Mouse (Mus musculus): ENCODE measurements at regions not wholly inside any gene's neighbourhood (a gene's known extent, or its start where the extent isn't known, plus 50 kb on each side); places are given as distances from the start of the nearest gene placed in this dataset.
"Not testable (repeated sequence)": the region's sequence is repeated elsewhere in the genome, so short reads cannot be mapped to it uniquely, and the experiment has no call there.

GRCm38 (mm10) chr3:15022773-15023172, 136.7 kb downstream of the Car2 start:
- DNase-seq (ENCODE audit: low spot score): no peak

- DNase-seq (ENCODE audit: low spot score): no peak
Observed at GRCm38 (mm10) chr3:15040866-15041528, 154.9 kb downstream of the Car2 start.

- no peak for DNase-seq (ENCODE audit: low spot score)
Observed at GRCm38 (mm10) chr3:15053968-15054367, 167.9 kb downstream of the Car2 start.

DNA sequence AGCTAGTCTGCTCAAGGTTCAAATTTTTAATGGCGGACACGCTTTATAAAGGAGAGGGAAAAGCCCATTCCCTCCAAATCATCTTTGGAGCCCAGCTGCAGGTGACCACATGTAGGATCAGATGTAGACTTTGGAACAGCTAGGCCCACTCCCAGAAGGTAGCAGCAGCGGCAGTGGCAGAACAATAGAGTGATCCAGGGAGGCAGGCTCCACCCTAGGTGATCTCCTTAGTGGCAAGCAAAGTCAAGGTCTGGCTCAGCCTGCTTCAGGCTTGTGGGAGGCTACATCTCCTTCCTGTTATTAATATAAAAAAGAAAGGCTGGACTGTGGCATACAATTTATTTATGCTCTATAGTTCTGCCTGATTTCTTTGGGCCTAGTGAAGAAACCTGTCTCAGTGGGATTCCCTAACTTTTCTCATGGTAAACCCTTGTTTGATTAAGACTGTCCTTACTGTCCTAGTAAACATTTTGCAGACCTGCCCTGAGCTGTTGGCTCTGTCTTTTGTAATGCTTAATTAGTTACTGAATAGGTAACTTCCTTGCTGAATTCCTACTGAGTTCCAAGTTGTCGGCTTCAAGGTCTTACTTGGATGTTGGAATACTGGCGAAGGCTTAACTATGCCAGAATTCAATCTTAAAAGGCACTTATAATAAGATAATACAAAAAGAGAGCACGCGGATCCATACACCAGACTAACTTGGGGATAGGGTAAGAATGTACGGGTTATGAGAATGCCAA, 169.6 kb downstream of the Car2 start:
- DNase-seq (ENCODE audit: low spot score): not testable (repeated sequence)

DNA sequence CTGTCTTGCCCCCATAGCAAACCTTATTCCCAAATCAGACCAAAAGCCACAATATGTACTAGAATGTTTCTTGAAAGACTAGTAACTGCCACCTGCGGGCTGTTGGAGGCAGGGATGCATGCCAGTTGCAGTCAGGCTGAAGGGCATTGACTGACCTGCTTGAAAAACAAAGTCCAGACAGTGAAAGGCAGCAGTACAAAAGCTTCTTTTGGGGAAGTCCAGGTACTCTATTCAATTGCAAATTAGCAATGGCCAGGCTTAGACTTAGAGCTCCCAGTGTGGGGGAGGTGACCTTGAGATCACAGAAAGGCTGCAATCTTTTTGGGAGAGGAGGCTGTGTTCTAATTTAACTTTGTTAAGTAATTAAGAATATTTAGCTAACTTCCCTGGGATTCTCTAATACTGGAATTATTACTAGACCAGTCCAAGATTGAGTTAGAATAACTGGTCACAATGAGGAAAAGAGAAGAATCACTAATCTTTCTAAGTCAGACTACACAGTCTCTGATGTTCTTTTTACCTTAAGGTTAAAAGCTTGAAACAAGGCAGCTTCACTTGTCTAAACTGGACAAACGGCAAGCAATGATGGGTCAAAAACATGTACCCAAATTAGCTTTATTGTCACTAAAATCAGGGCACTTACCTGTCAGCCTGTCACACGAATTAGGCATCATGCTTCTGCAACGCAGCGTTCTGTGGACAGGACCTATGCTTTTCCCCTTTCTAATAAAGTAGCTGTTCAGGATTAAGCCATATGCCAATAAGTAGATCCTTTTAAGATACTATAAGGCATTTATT, 170.9 kb downstream of the Car2 start:
- DNase-seq (ENCODE audit: low spot score): not testable (repeated sequence)

DNA sequence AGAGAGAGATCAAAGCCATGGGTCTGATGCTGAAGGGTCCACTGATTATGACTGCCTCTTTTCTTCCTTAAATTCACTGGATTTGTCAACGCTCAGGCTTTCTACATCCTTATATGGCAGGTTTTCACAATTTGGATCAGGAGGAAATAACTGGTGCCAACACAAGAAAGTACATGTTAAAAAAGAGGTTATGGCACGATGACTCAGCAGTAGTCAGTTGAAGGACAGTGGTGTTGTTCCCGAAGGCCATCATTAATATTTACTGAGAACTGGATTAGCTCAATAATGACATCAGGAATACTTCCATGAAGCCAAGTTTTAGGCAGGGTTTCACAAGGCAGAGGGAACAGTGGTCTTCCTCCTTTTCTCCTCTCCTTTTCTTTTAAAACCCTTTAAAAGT, 179.6 kb downstream of the Car2 start:
- no peak for DNase-seq (ENCODE audit: low spot score)

- no peak for DNase-seq (ENCODE audit: low spot score)
Observed at GRCm38 (mm10) chr3:15068256-15068655, 182.2 kb downstream of the Car2 start.

GRCm38 (mm10) chr3:15071030-15071883, 185.2 kb downstream of the Car2 start:
- no peak for DNase-seq (ENCODE audit: low spot score)

DNA sequence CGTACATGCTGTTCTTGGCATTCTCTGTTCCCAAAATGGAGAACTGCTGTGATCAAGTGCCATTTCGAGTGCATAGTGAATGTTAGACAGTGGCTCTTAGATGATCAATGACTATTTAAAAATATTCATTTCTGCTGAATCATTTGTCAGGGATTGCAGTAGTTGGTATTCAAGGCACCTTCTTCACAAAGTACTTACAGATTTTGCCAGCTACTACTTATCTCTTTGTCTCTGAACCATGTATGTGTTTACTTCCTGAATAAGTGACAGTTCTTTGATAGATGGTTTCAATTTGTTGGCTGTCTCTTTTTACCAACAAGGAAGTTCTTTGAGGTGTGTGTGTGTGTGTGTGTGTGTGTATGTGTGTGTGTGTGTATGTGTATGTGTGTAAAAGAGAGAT, 187.3 kb downstream of the Car2 start:
- no peak for DNase-seq (ENCODE audit: low spot score)

- DNase-seq (ENCODE audit: low spot score): no peak
Observed at GRCm38 (mm10) chr3:15073847-15074246, 187.8 kb downstream of the Car2 start.

DNA sequence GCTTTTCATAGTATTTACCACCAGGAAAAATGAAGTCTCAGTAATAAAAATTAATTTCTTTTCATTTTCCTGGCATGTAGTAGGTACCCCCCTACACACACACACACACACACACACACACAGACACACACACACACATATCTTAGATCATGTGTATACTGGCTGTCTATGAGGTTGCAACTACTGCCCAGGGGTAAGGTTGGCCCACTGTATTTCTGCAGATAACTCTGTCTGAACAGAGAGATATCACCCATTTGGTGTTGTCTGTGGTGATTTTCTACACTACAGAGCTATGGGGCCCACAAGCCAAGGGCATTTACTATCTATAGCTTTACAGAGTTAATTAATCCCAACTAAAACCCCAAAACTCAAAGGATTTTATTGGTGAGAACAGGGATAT, 188.9 kb downstream of the Car2 start:
- DNase-seq (ENCODE audit: low spot score): no peak

DNA sequence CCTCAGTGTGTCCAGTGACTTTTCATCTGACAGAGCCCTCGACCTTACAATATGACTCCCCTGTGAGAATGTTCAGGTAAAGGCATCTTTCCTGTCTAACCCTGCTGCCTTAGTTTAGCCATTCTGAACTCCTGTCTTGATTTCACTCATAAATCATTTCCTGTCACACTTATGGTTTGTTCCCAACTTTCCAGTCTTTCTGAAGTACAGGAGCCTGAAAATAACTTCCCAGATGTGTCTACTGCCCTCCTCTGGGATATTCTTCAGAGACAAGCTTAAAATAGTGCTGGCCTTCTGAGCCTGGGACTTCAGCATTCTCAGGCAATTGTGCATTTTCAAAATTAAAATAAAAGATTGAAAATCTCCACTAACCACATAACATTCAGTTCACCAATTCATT, 204.1 kb downstream of the Car2 start:
- DNase-seq (ENCODE audit: low spot score): no peak

DNA sequence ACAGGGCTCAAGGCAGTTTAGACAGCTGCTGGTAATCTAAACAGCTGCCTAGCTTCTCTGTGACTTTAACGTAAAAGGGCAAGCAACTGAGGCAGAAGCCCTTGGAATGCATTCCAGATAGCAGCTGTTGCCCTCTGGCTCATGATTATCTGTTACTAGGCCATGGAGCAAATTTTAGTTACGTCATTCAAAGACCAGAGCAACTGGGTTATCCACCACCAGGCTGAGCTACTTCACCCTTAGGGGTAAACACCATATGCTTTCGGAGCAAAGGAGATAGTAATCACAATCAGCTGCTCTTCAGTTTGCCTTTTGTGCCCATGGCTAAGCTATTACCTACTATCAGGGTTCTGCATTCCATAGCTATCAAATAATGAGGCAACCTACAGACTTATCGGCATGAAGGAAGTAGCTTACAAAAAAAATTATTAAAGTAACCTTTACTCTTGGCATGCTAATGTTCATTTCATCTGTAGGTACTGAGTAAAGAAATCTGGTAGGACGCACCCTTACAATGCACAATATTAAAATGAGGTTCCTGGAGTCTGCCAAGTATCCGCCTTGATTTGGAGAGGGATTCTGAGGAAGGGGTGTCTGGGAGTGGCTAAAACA, 212.2 kb downstream of the Car2 start:
- DNase-seq (ENCODE audit: low spot score): no peak

DNA sequence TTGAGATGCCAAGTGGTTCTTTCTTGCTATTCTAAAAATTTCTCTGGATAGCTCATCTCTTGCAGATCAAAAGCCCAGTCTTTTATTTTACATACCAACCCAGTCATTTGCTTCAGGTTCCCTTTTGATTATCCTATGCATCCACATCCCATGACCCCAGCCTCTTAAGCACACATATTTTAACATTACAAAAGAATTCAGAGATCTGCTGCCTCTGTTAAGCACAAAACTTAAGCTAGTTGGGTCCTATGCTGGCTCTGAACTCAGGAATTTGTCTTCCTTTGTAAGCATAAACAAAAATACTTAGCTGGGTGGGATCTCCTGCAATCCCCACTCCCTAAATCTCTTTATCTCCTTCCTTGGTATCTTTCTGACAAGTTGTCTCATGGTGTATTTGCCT, 212.9 kb downstream of the Car2 start:
- DNase-seq (ENCODE audit: low spot score): no peak

- no peak for DNase-seq (ENCODE audit: low spot score)
Observed at GRCm38 (mm10) chr3:15105627-15106026, 219.6 kb downstream of the Car2 start.

DNA sequence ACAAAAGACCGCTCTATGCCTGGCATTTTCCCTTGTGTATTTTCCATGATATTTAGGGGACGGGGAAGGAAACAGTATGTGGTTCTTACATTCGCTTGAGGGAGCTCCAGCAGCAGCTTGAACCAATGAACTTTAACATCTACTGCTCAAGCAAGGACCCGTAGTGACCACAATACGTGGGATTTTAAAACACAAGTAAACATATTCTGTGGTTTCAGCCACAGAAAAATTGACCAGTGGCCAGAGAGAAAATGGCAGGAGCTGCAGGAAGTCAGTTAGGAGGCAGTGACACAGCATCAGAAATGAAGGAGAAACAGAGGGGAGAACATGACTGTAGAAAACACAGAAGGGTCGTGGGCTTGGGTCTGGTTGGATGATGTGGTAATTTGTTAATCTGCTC, 220.2 kb downstream of the Car2 start:
- DNase-seq (ENCODE audit: low spot score): no peak

DNA sequence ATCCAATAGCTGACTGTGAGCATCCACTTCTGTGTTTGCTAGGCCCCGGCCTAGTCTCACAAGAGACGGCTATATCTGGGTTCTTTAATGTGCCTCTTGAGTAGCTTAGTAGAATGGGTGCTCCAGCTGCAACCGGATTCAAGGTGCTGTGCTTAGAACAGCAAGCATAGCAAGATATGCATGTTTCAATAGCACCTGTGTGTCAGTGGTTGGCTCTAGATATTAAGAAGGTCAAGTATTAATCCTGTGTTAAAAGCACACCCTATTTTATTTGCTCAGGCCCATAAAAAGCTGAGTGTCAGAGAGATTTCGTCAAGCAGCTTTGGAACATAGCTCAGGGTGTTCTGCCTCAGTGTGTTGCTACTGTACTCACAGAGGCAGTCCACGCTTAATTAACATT, 221.2 kb downstream of the Car2 start:
- no peak for DNase-seq (ENCODE audit: low spot score)

GRCm38 (mm10) chr3:15108239-15108934, 222.3 kb downstream of the Car2 start:
- DNase-seq (ENCODE audit: low spot score): no peak

DNA sequence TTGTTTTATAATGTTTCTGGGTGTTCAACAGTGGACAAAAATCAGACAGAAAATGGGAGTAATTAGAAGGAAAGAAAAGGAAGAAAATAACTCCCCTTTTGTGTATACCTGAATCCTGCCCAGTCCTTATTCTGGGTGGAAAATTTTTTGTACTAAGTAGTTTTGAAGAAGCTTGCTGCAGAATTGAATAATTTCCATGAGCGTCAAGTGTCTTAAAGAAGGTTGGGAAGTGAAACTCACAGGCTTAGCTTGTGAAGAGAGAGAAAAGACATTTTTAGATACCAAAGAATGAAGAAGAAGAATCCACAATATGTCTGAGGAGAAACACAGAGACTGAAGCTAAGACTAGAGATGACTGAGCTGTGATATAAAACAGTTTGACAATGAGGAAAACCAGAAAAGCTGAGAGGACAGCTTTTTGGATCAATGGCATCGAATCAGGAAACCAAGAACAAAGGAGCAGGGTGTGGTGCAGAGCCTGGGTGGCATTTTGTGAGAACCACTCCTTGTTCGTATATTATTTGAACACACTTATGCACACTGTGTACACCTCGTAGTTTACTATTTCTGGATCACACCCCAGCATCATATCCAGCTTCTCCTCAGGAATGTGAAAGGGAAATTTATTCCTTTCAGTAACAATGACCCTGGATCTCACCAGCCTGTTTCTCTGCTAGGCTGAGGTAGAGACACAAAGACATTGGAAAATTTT, 221.9 kb downstream of the Gm9733 start:
- no peak for DNase-seq (ENCODE audit: low spot score)

GRCm38 (mm10) chr3:15112177-15112838, 219.8 kb downstream of the Gm9733 start:
- DNase-seq (ENCODE audit: low spot score): no peak

Data from T-cell, adult 2 months (primary cell).